Mouse (Mus musculus): ENCODE data around the gene Trim27.

GRCm38 (mm10) chr13:21169657-21170430, 9.4 kb upstream of the Trim27 start:
- TF ChIP-seq CTCF (IDR thresholded peaks at IDR 0.05) (no peak), EP300 (IDR thresholded peaks at IDR 0.05) (0 out of 2 replicates have a peak, but pooled peaks have one; percentile 43)
